Mouse (Mus musculus) cerebellum, adult 11 months (tissue): Measurements from ENCODE around the gene Cenpm.

Experiments
- DNase-seq: peaks from one replicate; pipeline ENCODE4 v3.0.0; 2022

The Cenpm gene

GRCm38 (mm10) chr15:82236565-82236964, 8.0 kb downstream of the Cenpm start:
- peak; percentile 91 for DNase-seq

DNA sequence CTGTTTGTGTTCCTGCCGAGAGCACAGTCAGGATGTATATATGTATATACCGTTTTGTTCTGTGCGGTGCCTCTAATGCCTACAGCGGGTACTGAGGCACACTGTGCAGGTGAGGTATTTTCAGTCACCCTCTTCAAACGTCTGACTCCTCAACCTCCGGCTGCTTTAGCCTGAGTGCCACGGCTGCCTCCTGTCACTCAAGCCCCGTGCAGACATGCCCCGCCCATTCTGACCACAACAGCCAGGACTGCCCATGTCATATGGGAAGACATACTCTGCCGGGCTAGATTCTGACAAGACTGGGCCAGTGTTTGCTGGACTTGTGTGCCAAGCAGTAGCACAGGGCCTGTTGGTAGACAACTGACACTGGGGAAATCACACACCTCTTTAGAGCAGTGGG, 8.9 kb downstream of the Cenpm start:
- DNase-seq = no peak

DNA sequence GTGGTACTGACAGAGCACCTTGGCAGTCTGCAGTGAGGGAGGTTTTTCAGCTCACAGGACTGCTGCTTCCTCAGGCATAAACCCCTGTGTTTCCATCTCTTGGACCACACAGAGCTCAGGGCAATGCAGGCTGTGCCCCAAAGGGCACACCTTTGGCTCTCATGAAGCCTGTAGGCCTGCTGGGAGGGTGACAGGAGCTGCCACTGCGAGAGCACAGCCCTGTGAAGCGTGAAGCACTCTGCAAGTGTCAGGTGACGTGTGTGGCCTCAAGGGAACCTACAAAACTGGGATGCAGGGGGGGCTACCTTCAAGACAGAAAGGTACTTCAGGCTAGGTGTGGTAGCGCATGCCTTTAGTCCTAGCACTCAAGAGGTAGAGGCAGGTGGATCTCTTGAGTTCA, 11.9 kb downstream of the Cenpm start:
- no peak for DNase-seq

- DNase-seq = peak; percentile 90
Measured at GRCm38 (mm10) chr15:82231591-82232378, 12.8 kb downstream of the Cenpm start.

- DNase-seq = no peak
Measured at GRCm38 (mm10) chr15:82231100-82231499, 13.4 kb downstream of the Cenpm start.

GRCm38 (mm10) chr15:82230098-82230611, 14.4 kb downstream of the Cenpm start:
- DNase-seq = no peak

- no peak for DNase-seq
Measured at GRCm38 (mm10) chr15:82229542-82230045, 15.0 kb downstream of the Cenpm start.

- DNase-seq = no peak
Measured at GRCm38 (mm10) chr15:82225769-82226168, 18.8 kb downstream of the Cenpm start.

GRCm38 (mm10) chr15:82224602-82225215, 19.8 kb downstream of the Cenpm start:
- DNase-seq = no peak

DNA sequence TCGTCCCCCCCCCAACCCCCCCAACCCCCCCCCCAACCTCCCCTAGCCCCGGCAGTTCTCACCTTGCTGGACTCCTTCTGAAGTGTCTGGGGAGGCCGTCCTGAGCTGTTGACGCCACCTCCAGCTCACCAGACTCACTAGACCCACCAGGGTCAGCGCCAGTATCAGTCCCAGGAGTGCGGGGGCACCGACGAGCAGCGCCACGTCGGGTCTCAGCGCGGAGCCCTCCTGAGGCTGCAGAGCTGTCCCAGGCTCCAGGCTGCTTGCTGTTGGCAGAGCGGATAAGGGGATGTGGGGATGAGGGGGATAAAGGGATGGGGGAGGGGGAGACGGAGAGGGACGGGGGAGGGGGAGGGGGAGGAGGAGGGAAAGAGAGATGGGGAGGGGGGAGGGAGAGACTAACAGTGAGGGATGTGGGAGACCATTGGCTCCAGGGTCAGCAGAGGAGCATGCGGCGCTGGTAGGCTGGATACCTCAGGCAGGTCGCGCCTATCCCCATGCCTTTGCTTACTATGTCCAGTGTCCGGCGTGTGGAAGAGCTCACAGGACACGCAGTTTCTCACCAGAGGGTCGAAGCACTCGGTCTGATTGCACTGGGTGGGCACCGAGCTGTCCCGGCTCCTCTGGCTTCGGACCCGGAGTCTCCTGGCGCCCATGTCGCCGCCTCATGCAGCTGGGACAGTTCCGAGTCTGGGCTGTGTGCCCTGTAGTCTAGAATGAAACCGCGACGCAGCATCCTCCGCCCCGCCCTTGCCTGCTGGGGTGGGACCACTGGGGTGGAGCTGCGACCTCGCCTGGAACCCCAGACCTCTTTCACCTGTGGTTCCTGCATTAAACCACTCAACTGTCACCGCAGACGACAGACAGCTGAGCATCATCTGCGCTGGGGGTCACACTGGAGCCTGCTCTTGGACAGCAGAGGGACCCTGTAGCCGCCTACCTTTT, 20.6 kb downstream of the Cenpm start, which contains the start of gene Tnfrsf13c:
Gene Tnfrsf13c, minus strand, starts transcription at position 713 of the 945 bp plus-strand sequence.
- no peak for DNase-seq

GRCm38 (mm10) chr15:82223251-82223650, 21.3 kb downstream of the Cenpm start:
- DNase-seq = no peak

- no peak for DNase-seq
Measured at GRCm38 (mm10) chr15:82221104-82221860, 23.3 kb downstream of the Cenpm start.

DNA sequence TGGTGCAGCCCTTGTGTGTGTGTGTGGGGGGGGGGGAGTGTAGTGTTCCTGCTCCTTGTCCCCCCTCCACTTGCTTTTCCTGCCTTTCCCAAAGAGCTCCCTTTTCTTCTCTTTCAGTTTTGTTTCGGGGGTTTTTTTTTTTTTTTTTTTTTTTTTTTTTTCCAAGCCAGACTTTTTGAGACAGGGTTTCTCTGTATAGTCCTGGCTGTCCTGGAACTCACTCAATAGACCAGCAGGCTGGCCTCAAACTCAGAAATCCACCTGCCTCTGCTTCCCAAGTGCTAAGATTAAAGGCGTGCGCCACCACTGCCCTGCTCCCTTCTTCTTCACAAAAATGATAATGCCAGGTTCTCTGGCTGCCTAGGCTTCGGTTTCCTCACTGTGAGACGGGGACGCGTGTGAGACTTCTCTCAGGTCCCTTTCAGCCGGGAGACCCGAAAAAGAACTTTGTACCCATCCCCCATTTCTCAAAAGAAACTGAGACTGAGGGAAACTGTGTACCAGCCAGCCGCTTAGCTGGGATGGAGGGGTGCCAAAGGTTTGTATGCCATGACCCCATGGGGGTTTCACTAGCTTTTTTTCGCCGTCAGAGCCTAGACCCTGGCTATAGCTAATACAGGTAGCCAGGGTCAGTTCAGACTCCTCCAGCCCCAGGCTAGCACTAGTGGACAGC, 24.4 kb downstream of the Cenpm start:
- DNase-seq = no peak

GRCm38 (mm10) chr15:82218778-82219666, 25.5 kb downstream of the Cenpm start:
- no peak for DNase-seq

DNA sequence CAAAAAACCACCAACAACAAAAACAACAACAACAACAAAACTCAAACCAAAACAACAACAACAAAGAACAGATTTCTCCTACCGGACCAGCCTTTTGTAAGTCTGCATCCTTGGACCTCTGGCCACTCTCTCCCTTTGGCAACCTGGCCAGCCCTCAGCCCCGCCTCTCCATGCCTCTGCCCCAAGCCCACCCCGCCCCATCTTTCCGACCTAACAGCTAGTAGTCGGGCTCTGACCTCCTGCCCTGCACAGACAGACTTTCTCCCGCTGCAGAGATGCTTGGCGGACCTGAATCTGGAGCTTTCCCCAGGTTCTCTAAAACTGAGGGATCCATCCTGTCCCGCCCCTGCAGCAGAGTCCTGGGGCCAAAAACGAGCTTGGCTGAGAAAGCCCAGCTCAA, 26.6 kb downstream of the Cenpm start:
- no peak for DNase-seq

GRCm38 (mm10) chr15:82217039-82217438, 27.5 kb downstream of the Cenpm start:
- DNase-seq = no peak

DNA sequence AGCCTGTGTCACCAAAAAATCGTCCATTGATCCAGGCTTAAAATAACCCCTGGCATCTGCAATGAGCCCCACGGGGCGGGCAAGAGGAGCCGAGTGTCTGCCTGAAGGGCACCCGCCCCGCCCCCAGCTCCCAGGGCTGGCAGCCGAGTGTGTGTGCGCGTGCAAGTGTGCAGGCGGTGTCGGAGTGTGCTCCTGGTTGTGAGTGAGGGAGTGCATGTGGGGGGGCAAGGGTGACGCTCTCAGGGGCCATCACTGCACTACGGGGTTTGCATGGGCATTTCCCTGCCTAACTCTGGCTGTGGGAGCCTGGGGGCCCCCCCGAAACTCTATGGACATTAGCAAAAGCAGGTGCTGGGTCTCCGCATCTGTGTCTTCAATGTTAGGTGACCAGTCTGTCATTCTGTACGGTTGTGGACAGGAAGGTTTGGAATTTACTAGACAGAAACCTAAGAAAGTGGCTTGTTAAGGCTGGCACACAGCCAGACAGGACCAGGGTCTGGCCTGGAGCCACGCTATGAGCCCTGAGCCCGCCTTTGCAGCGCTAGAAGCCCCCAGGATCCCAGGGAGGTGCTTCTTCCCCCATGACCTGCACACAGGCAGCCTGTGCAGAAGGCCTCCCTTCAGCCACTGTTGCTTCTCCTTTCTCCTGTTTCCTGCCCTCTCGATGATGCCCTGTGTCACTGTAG, 28.3 kb downstream of the Cenpm start:
- no peak for DNase-seq

GRCm38 (mm10) chr15:82215332-82216046, 29.1 kb downstream of the Cenpm start:
- DNase-seq = peak; percentile 69

DNA sequence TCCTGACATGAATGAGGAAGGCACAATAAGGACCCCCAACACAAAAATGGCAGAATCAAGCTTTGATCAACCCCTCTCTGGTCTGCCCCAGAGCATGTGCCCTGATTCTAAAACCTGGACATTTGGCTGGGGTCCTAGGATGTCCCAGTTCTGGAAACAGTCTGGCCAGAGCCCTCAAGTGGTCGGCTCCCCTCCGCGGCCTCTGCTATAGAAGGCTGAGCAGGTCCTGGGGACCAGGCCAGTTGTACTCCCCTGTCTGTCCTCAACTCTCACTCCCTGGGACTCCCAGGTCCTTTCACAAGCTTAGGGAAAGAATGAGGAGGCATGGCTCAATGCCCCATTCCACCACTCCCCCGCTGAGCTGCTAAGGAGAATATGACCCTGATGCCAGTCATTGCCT, 31.3 kb downstream of the Cenpm start:
- no peak for DNase-seq
